Mouse (Mus musculus): Measurements from ENCODE around the gene Fryl. TPM values are rescaled to one million over a fixed set of nuclear protein-coding genes. Genes with fewer than 3 reads are reported as not detected.

Fryl gene
- 83.2 TPM for polyA plus RNA-seq (2017; shearing (Covaris generic))

GRCm38 (mm10) chr5:73256352-73257065 is at the start of gene Fryl:
Gene Fryl, minus strand, starts transcription at chr5:73256619.

GRCm38 (mm10) chr5:73292502-73293457 is 36.4 kb upstream of the Fryl start, which contains the start of gene Ociad1:
Gene Ociad1, plus strand, starts transcription at chr5:73292784.

DNA sequence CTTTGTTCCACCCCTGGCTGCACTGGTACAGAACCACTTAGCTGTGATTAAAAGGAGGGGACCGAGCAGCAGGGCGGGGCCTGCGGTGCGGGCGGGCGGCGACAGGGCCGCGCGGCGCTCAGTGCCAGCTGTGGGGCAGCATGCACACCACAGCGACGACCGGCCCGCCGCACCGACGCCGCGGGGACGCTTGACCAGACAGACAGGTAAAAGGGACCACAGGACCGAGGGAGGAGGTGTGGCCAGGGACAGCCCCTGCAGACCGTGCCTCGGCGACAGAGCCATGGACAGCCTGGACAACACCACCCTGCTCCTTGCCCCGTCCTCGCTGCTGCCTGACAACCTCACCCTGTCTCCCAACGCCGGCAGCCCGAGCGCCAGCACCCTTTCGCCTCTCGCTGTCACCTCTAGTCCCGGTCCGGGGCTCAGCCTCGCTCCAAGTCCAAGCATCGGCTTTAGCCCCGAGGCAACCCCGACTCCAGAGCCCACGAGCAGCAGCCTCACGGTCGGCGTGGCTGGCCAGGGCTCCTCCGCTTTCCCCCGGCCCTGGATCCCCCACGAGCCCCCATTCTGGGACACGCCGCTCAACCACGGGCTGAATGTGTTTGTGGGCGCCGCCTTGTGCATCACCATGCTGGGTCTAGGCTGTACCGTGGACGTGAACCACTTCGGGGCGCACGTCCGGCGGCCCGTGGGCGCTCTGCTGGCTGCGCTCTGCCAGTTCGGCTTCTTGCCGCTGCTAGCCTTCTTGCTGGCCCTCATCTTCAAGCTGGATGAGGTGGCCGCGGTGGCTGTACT is 249.4 kb downstream of the Fryl start, which contains the start of gene Slc10a4:
Slc10a4 (plus strand) TSS at position 100 of the 798 bp plus-strand sequence.

GRCm38 (mm10) chr5:72974602-72975001 is 281.8 kb downstream of the Fryl start, which contains the start of gene Gm10135:
Gene Gm10135, minus strand, starts transcription at chr5:72974702.

Other genes starting within 250 kb of the Fryl start
- 0.12 TPM for gene Slc10a4, start 249.7 kb downstream of the Fryl start, polyA plus RNA-seq (2017; shearing (Covaris generic))
- 291 TPM for gene Ociad1, start 36.2 kb upstream of the Fryl start, polyA plus RNA-seq (2017; shearing (Covaris generic))
- gene Ociad2, start 84.4 kb upstream of the Fryl start, polyA plus RNA-seq (2017; shearing (Covaris generic)): 0.32 TPM
- not detected for gene Cwh43, start 149.5 kb upstream of the Fryl start, polyA plus RNA-seq (2017; shearing (Covaris generic))
- 14.5 TPM for gene Dcun1d4, start 224.4 kb upstream of the Fryl start, polyA plus RNA-seq (2017; shearing (Covaris generic))